Mouse (Mus musculus) heart, postnatal 0 days (tissue): ENCODE measurements around the gene Ston2. TPM values are rescaled to one million over a fixed set of nuclear protein-coding genes. Genes with fewer than 3 reads are reported as not detected.

Experiments
- ATAC-seq: fragments of 200-750 bp; cut with Nextera tagmentation; 2 replicates; pipeline ENCODE4 v1.8.0; 2017; ENCODE audit warnings: low read depth, moderate number of reproducible peaks, moderate library complexity; ENCODE audit not compliant: insufficient read depth
- DNase-seq: peaks from one replicate; pipeline ENCODE4 v3.0.0-alpha.2; 2016; ENCODE audit warnings: low spot score
- H3K27ac ChIP-seq: fragments of 300-500 bp; sonication (generic); 2 replicates; pipeline ENCODE4 v1.5.1; 2014; ENCODE audit warnings: low read depth, mild to moderate bottlenecking
- H3K27me3 ChIP-seq: fragments of 300-500 bp; sonication (generic); 2 replicates; pipeline ENCODE4 v1.6.1; 2014; ENCODE audit warnings: low read length, mixed read lengths; ENCODE audit not compliant: control insufficient read depth, insufficient read depth
- H3K36me3 ChIP-seq: fragments of 300-500 bp; sonication (generic); replicated peaks from 2 replicates; pipeline ENCODE4 v1.6.1; 2014; ENCODE audit warnings: low read length, mixed read lengths; ENCODE audit not compliant: control insufficient read depth, insufficient read depth
- H3K4me1 ChIP-seq: fragments of 300-500 bp; sonication (generic); 2 replicates; pipeline ENCODE4 v1.6.1; 2014; ENCODE audit warnings: antibody characterized with exemption; ENCODE audit not compliant: control insufficient read depth, insufficient read depth
- H3K4me2 ChIP-seq: fragments of 300-500 bp; sonication (generic); 2 replicates; pipeline ENCODE4 v1.6.1; 2014; ENCODE audit warnings: low read depth, mild to moderate bottlenecking, low read length, moderate library complexity
- H3K4me3 ChIP-seq: fragments of 300-500 bp; sonication (generic); 2 replicates; pipeline ENCODE4 v1.5.1; 2014; ENCODE audit warnings: low read depth, low read length
- H3K9ac ChIP-seq: fragments of 300-500 bp; sonication (generic); replicated peaks from 2 replicates; pipeline ENCODE4 v1.6.1; 2014; ENCODE audit warnings: low read depth, low read length, mixed read lengths
- H3K9me3 ChIP-seq: fragments of 300-500 bp; sonication (generic); replicated peaks from 2 replicates; pipeline ENCODE4 v1.6.1; 2016; ENCODE audit warnings: low read length; ENCODE audit not compliant: control insufficient read depth
- CTCF ChIP-seq: IDR thresholded peaks from 2 replicates; pipeline ENCODE4 v1.5.1; 2016; ENCODE audit warnings: antibody characterized with exemption, control low read depth, low read depth
- EP300 ChIP-seq: IDR thresholded peaks from 2 replicates; pipeline ENCODE4 v1.6.1; 2016; ENCODE audit warnings: antibody characterized with exemption, low read depth
- whole genome bisulfite sequencing: fragments of 180-500 bp; shearing (Covaris S2); extraction: QIAGEN DNeasy Blood & Tissue Kit; methylation state at CpG from one replicate; pipeline ENCODE4 v1.1.7; 2014; 5-methylcytosine and 5-hydroxymethylcytosine counted together
- microRNA-seq: library from miRNA; unstranded; fragments of <30 nt; microRNA quantifications from one replicate; pipeline ENCODE4, GENCODE M21; 2016
- polyA plus RNA-seq: library from polyadenylated mRNA; unstranded; fragments of >200 nt; fragmentation: Nextera tagmentation; extraction: Ambion mirVana; gene quantifications from 2 replicates; pipeline ENCODE4 v1.2.1, GENCODE M21; 2015
- total RNA-seq: library from RNA; depleted of rRNA; stranded (reverse); fragments of >200 nt; gene quantifications from 2 replicates; pipeline ENCODE4 v1.2.3, GENCODE M21; 2014; ENCODE audit warnings: low replicate concordance; rRNA removed

Ston2 gene
- total and polyA plus RNA-seq, 2 experiments from 2014 or later, result 0.57 to 0.95 TPM

GRCm38 (mm10) chr12:91585206-91585605 is 203.0 kb downstream of the Ston2 start:
- H3K27me3 ChIP-seq, result no peaks in the 10 kb centered on the region
- H3K36me3 ChIP-seq, result peaks cover 35% of the 10 kb centered on the region

GRCm38 (mm10) chr12:91583409-91583808 is 204.8 kb downstream of the Ston2 start:
- Histone ChIP-seq H3K36me3 (peaks cover 42% of the 10 kb centered on the region), H3K27ac (no peak overlapping the region), H3K9me3 (no peaks in the 10 kb centered on the region), H3K4me2 (no peak overlapping the region), H3K9ac (no peak overlapping the region), H3K27me3 (no peaks in the 10 kb centered on the region), H3K4me1 (peaks cover 12% of the 10 kb centered on the region), H3K4me3 (no peak overlapping the region)
- WGBS, result 37% methylated on average over 6 of the region's 6 CpGs
- no peak for DNase-seq
- TF ChIP-seq CTCF (no peak), EP300 (no peak)
- no peak for ATAC-seq

More at GRCm38 (mm10) chr12:91585206-91585605, 203.0 kb downstream of the Ston2 start:
- ATAC-seq, result no peak
- WGBS, result 88% methylated on average over 3 of the region's 3 CpGs
- Histone ChIP-seq H3K27ac (no peak overlapping the region), H3K9ac (no peak overlapping the region), H3K4me1 (peaks cover 12% of the 10 kb centered on the region), H3K9me3 (no peaks in the 10 kb centered on the region), H3K4me2 (no peak overlapping the region), H3K4me3 (no peak overlapping the region)
- TF ChIP-seq EP300 (no peak), CTCF (no peak)
- DNase-seq, result no peak

Small RNA genes lying within 50 kb of the gene (microRNA-seq; reads per million reads assigned to microRNA genes)
- gene Gm22015, result not detected

Other genes starting within 250 kb of the Ston2 start
- 11.2 and 20.0 TPM in 2 replicates for gene Gtf2a1, start 197.9 kb downstream of the Ston2 start, total RNA-seq
- gene Gtf2a1, start 197.9 kb downstream of the Ston2 start, polyA plus RNA-seq, result 17.8 and 18.6 TPM in 2 replicates
- 22.9 and 39.1 TPM in 2 replicates for gene Sel1l, start 60.8 kb upstream of the Ston2 start, total RNA-seq
- gene Sel1l, start 60.8 kb upstream of the Ston2 start, polyA plus RNA-seq, result 39.5 and 44.2 TPM in 2 replicates